Mouse (Mus musculus) liver (tissue): ENCODE results near the gene Tmem229b.
A peak's percentile ranks its signal among the peaks of the same experiment; 100 is the strongest.
"Not testable (repeated sequence)": the region's sequence is repeated elsewhere in the genome, so short reads cannot be mapped to it uniquely, and the experiment has no call there.

Experiments used
- DNase-seq: peaks from one replicate; pipeline ENCODE4 v3.0.0-alpha.2; 2020; ENCODE audit warnings: mixed read lengths

The Tmem229b gene

GRCm38 (mm10) chr12:79006076-79006475 is 1.4 kb downstream of the Tmem229b start:
- DNase-seq, result no peak

- no peak for DNase-seq
These were observed 2.0 kb downstream of the Tmem229b start for GRCm38 (mm10) chr12:79005456-79005855.

- no peak for DNase-seq
These were observed 4.4 kb downstream of the Tmem229b start for GRCm38 (mm10) chr12:79002978-79003377.

- DNase-seq, result peak; percentile 41
These were observed 5.0 kb downstream of the Tmem229b start for GRCm38 (mm10) chr12:79002406-79002805.

GRCm38 (mm10) chr12:78996711-78997110 is 10.7 kb downstream of the Tmem229b start:
- DNase-seq, result no peak

- no peak for DNase-seq
These were observed 11.2 kb downstream of the Tmem229b start for GRCm38 (mm10) chr12:78996271-78996670.

- DNase-seq, result no peak
These were observed 19.8 kb downstream of the Tmem229b start for GRCm38 (mm10) chr12:78987581-78988081.

- DNase-seq, result no peak
These were observed 23.4 kb downstream of the Tmem229b start for GRCm38 (mm10) chr12:78984035-78984432.

- DNase-seq, result peak; percentile 11
These were observed 24.0 kb downstream of the Tmem229b start for GRCm38 (mm10) chr12:78983296-78984034.

- no peak for DNase-seq
These were observed 25.2 kb downstream of the Tmem229b start for GRCm38 (mm10) chr12:78981938-78982825.

- DNase-seq, result no peak
These were observed 26.3 kb downstream of the Tmem229b start for GRCm38 (mm10) chr12:78981131-78981530.

GRCm38 (mm10) chr12:78980683-78981091 is 26.7 kb downstream of the Tmem229b start:
- peak; percentile 25 for DNase-seq

- no peak for DNase-seq
These were observed 29.9 kb downstream of the Tmem229b start for GRCm38 (mm10) chr12:78977552-78977951.

- no peak for DNase-seq
These were observed 30.3 kb downstream of the Tmem229b start for GRCm38 (mm10) chr12:78977078-78977477.

GRCm38 (mm10) chr12:78975836-78976235 is 31.6 kb downstream of the Tmem229b start:
- no peak for DNase-seq

GRCm38 (mm10) chr12:78974767-78975166 is 32.7 kb downstream of the Tmem229b start:
- no peak for DNase-seq

- DNase-seq, result no peak
These were observed 33.6 kb downstream of the Tmem229b start for GRCm38 (mm10) chr12:78973779-78974178.

GRCm38 (mm10) chr12:78971649-78972048 is 35.8 kb downstream of the Tmem229b start:
- DNase-seq, result no peak

- DNase-seq, result no peak
These were observed 36.7 kb downstream of the Tmem229b start for GRCm38 (mm10) chr12:78970725-78971124.

GRCm38 (mm10) chr12:78964496-78964895 is 42.9 kb downstream of the Tmem229b start:
- DNase-seq, result not testable (repeated sequence)

- no peak for DNase-seq
These were observed 51.0 kb downstream of the Tmem229b start for GRCm38 (mm10) chr12:78956405-78956804.

- DNase-seq, result no peak
These were observed 54.9 kb downstream of the Tmem229b start for GRCm38 (mm10) chr12:78952484-78952883.

- no peak for DNase-seq
These were observed 55.4 kb downstream of the Tmem229b start for GRCm38 (mm10) chr12:78952053-78952452.

GRCm38 (mm10) chr12:78947661-78948060 is 59.8 kb downstream of the Tmem229b start:
- no peak for DNase-seq
